Mouse (Mus musculus) adrenal gland, postnatal 10 days (tissue): ENCODE data around the gene Grifin. TPM values are rescaled to one million over a fixed set of nuclear protein-coding genes. Genes with fewer than 3 reads are reported as not detected.
A peak's percentile ranks its signal among the peaks of the same experiment; 100 is the strongest.

Source experiments
- DNase-seq: peaks from one replicate; pipeline ENCODE4 v3.0.0; 2021; ENCODE audit warnings: mixed read lengths
- total RNA-seq, 2 experiments: library from RNA; stranded (reverse); gene quantifications; 2 replicates each; pipeline ENCODE4 v1.2.3; 2021

Grifin gene
- total RNA-seq, 2 experiments from 2014 or later, result not detected

GRCm38 (mm10) chr5:140549306-140550047 lies 15.4 kb downstream of the Grifin start:
- no peak for DNase-seq

GRCm38 (mm10) chr5:140546332-140546731 lies 18.5 kb downstream of the Grifin start:
- no peak for DNase-seq

- DNase-seq, result no peak
These were observed 19.2 kb downstream of the Grifin start for GRCm38 (mm10) chr5:140545651-140546050.

- DNase-seq, result peak; percentile 23
These were observed 21.9 kb downstream of the Grifin start for GRCm38 (mm10) chr5:140542811-140543575.

GRCm38 (mm10) chr5:140540106-140540505 lies 24.8 kb downstream of the Grifin start:
- DNase-seq, result peak; percentile 90

GRCm38 (mm10) chr5:140538111-140538683 lies 26.7 kb downstream of the Grifin start:
- peak; percentile 1 for DNase-seq

GRCm38 (mm10) chr5:140526754-140527153 lies 38.1 kb downstream of the Grifin start:
- DNase-seq, result no peak

GRCm38 (mm10) chr5:140521196-140521595 lies 43.7 kb downstream of the Grifin start:
- DNase-seq, result no peak

GRCm38 (mm10) chr5:140517921-140518230 lies 47.0 kb downstream of the Grifin start:
- DNase-seq, result no peak

GRCm38 (mm10) chr5:140517159-140517920 lies 47.5 kb downstream of the Grifin start:
- no peak for DNase-seq

GRCm38 (mm10) chr5:140514799-140515486 lies 49.9 kb downstream of the Grifin start:
- no peak for DNase-seq

- no peak for DNase-seq
These were observed 51.0 kb downstream of the Grifin start for GRCm38 (mm10) chr5:140513921-140514320.

Other genes with a start within 250 kb of the Grifin start
- gene Mad1l1, start 243.5 kb downstream of the Grifin start, total RNA-seq, result 10 to 100 TPM; 20.3 to 22.3 TPM
- gene Nudt1, start 243.4 kb downstream of the Grifin start, total RNA-seq, result 10 to 100 TPM; 19.8 to 26.8 TPM
- 10 to 100 TPM; 12.0 to 13.9 TPM for gene Mrm2, start 233.2 kb downstream of the Grifin start, total RNA-seq
- 10 to 100 TPM; 19.7 to 20.3 TPM for gene Snx8, start 175.8 kb downstream of the Grifin start, total RNA-seq
- 100 to 1,000 TPM; 132 to 140 TPM for gene Eif3b, start 145.7 kb downstream of the Grifin start, total RNA-seq
- under 1 TPM in 1 of 2 experiments, not detected in 1; 0.15 TPM for gene Gm4869, start 119.4 kb downstream of the Grifin start, total RNA-seq
- 10 to 100 TPM; 10.9 to 13.9 TPM for gene Chst12, start 59.5 kb downstream of the Grifin start, total RNA-seq
- gene Lfng, start 42.2 kb upstream of the Grifin start, total RNA-seq, result 10 to 100 TPM; 18.2 to 24.6 TPM
- 100 to 1,000 TPM in 1 of 2 experiments, 10 to 100 TPM in 1; 79.8 to 108 TPM for gene Ttyh3, start 84.0 kb upstream of the Grifin start, total RNA-seq
- gene Iqce, start 137.3 kb upstream of the Grifin start, total RNA-seq, result 10 to 100 TPM; 18.9 to 23.6 TPM
- 10 to 100 TPM; 15.4 to 17.0 TPM for gene Brat1, start 139.9 kb upstream of the Grifin start, total RNA-seq
- 1 to 10 TPM in 1 of 2 experiments, under 1 TPM in 1; 0.54 to 1.5 TPM for gene Amz1, start 159.1 kb upstream of the Grifin start, total RNA-seq